Mouse (Mus musculus) macrophage (primary cell): ENCODE data around the gene Irs1. TPM values are rescaled to one million over a fixed set of nuclear protein-coding genes. Genes with fewer than 3 reads are reported as not detected.

Experiments
- H3K27ac ChIP-seq: fragments of 350-480 bp; formaldehyde crosslinking; 2 replicates; pipeline ENCODE4 v1.9.0; 2021
- H3K36me3 ChIP-seq: fragments of 350-480 bp; formaldehyde crosslinking; 2 replicates; pipeline ENCODE4 v1.9.0; 2021; ENCODE audit errors: inconsistent target
- H3K4me3 ChIP-seq: fragments of 350-480 bp; formaldehyde crosslinking; 2 replicates; pipeline ENCODE4 v1.9.0; 2021; ENCODE audit errors: inconsistent target
- H3K79me2 ChIP-seq: fragments of 350-480 bp; formaldehyde crosslinking; 2 replicates; pipeline ENCODE4 v1.9.0; 2021; ENCODE audit errors: inconsistent target
- WGBS: methylation state at CpG from one replicate; pipeline ENCODE4 v1.1.7; 2026; ENCODE audit warnings: inconsistent platforms; ENCODE audit not compliant: missing documents; 5-methylcytosine and 5-hydroxymethylcytosine counted together
- polyA plus RNA-seq: library from polyadenylated mRNA; stranded (reverse); fragments of 250-400 nt; gene quantifications from 3 replicates; pipeline ENCODE4 v1.2.4, GENCODE M21; 2018; ENCODE audit warnings: inconsistent platforms

Irs1 gene
- polyA plus RNA-seq, 1 experiment from 2014 or later, result not detected

DNA sequence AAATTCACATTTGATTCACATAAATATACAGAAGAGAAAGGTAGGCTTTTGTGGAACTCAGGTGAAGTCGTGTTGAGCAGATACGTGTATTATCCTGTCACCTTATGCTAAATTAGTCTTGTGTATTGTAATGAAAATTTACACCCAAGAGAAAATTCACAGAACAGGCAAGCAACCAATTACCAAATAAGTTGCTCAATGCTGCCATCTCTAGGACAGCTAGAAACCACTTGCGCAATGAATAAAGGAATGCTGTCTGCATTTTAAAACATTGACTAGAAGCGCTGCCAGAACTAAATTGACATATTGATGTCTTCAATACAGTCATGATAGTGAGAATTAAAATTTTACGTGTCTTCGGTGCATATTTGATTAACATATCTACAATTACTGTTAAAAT, 2.9 kb upstream of the Irs1 start:
- Histone ChIP-seq H3K4me3 (no peak overlapping the region), H3K27ac (no peak overlapping the region), H3K36me3 (no peaks in the 10 kb centered on the region), H3K79me2 (no peaks in the 10 kb centered on the region)
- WGBS, result 15% methylated on average over 6 of the region's 6 CpGs

GRCm38 (mm10) chr1:82292771-82293170, 1.6 kb upstream of the Irs1 start:
- no peak overlapping the region for H3K27ac ChIP-seq
- H3K79me2 ChIP-seq, result no peaks in the 10 kb centered on the region
- WGBS, result 6% methylated on average over 13 of the region's 13 CpGs
- H3K4me3 ChIP-seq, result no peak overlapping the region
- H3K36me3 ChIP-seq, result no peaks in the 10 kb centered on the region

GRCm38 (mm10) chr1:82291930-82292712, 905 bp upstream of the Irs1 start:
- H3K4me3 ChIP-seq, result no peak overlapping the region

DNA sequence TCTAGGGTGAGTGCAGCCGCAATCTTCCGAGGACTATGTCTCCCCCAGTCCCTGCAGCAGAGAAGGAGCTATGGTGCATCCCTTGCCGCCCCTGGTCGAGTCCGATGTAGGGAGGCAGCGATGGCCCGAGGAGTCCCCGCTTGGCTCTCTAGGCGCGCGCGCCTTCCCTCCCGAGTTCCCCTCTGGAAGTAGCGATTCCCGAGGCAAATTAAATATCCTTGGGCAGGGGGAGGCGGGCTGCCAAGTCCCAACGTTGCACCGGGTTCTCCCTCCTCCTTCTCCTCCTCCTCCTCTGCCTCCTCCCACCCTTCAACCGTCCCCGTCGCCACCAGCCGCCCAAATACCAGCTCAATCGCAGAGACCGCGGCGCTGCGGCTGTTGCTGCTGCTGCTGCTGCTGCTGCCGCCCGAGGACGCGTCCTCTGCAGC, 479 bp downstream of the Irs1 start:
- H3K79me2 ChIP-seq, result no peaks in the 10 kb centered on the region
- H3K27ac ChIP-seq, result no peak overlapping the region
- no peaks in the 10 kb centered on the region for H3K36me3 ChIP-seq
- H3K4me3 ChIP-seq, result no peak overlapping the region
- 3% methylated on average over 29 of the region's 31 CpGs for WGBS

More at GRCm38 (mm10) chr1:82291930-82292712, 905 bp upstream of the Irs1 start:
- H3K79me2 ChIP-seq, result no peaks in the 10 kb centered on the region
- 7% methylated on average over 22 of the region's 23 CpGs for WGBS
- H3K36me3 ChIP-seq, result no peaks in the 10 kb centered on the region
- no peak overlapping the region for H3K27ac ChIP-seq

DNA sequence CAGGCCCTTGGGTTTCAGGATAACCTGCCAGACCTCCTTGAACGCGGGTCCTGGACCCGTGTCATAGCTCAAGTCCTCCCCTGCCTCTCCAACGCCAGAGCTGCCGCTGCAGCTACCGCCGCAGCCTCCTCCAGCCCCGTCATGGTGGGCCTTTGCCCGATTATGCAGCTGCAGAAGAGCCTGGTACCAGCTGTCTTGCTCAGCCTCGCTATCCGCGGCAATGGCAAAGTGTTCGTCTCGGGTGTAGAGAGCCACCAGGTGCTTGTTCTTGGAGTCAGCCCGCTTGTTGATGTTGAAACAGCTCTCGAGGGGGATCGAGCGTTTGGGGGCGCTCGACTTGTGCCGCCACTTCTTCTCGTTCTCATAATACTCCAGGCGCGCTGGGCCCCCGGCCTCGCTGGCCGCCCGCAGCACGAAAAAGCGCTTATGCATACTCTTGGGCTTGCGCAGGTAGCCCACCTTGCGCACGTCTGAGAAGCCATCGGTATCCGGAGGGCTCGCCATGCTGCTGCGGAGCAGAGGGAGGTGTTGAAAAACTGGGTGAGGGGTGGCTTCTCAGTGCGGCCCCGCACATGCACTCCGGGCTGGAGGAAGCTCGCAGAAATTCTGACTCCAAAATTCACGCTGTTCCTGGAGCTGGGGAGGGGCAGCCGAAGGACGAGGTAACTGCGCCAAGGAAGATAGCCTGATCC, 1.1 kb downstream of the Irs1 start:
- WGBS, result 5% methylated on average over 45 of the region's 45 CpGs
- H3K36me3 ChIP-seq, result no peaks in the 10 kb centered on the region
- no peak overlapping the region for H3K4me3 ChIP-seq
- H3K79me2 ChIP-seq, result no peaks in the 10 kb centered on the region
- no peak overlapping the region for H3K27ac ChIP-seq

DNA sequence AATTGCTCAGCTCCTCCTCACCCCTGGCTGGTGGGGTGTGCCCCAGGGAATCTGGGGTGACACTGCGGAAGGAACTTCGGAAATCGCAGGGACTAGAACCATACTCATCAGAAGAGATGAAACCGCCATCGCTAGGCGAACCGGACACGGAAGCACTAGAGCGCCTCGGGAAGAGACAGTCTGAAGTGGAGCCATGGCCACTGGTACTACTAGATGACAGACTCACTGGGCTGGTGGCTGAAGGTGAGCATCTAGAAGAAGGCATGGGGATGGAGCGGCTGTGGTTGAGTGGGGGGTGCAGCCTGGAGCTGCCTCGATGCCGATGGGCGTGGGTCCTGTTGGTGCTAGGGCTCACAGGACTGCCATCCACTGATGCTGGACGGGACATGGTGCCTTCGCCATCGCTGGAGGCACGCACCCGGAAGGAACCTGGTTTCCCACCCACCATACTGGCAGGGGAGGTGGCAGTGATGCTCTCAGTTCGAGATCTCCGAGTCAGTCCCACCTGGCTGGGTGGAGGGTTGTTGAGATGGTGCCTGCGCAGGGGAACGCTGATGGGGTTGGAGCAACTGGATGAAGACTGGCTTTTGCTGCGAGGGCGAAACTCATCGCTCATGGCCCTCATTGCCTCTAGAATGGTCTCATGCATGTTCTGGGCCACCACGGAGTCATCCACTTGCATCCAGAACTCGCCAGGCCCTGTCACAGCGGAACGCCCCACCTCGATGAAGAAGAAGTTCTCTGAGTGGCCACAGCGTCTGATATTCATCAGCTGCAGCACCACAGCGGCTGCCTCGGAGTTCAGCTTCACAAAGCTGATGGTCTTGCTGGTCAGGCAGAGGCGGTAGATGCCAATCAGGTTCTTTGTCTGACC, 1.9 kb downstream of the Irs1 start:
- Histone ChIP-seq H3K79me2 (no peaks in the 10 kb centered on the region), H3K4me3 (no peak overlapping the region), H3K27ac (no peak overlapping the region), H3K36me3 (no peaks in the 10 kb centered on the region)
- 75% methylated on average over 35 of the region's 35 CpGs for WGBS

DNA sequence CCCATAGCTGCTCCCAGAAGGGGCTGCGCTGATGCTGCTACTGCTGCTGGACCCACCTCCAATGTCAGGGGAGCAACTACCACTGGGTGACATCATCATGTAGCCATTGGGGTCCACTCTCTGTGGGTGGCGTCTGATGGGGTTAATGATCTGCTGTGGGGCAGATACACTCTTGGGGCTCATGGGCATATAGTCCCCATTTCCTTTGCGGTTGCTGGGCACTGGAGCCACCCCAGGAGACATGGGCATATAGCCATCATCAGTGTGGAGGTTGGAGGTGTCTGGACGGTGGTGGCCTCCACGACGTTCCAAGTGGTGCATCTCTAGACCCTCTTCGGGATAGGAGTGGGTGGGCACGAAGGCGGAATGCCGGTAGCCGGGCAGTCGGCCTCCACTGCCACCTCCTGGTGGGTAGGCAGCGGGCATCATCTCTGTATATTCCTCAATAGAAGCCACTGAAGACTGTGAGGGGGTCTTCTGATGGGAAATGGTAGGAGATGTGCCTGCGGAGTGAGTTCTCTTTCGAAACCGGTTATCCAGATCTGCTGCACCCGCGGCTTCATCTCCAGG, 2.7 kb downstream of the Irs1 start:
- Histone ChIP-seq H3K79me2 (no peaks in the 10 kb centered on the region), H3K36me3 (no peaks in the 10 kb centered on the region), H3K4me3 (no peak overlapping the region), H3K27ac (no peak overlapping the region)
- 90% methylated on average over 18 of the region's 18 CpGs for WGBS

GRCm38 (mm10) chr1:82287776-82288325, 3.4 kb downstream of the Irs1 start:
- Histone ChIP-seq H3K4me3 (no peak overlapping the region), H3K36me3 (no peaks in the 10 kb centered on the region), H3K27ac (no peak overlapping the region), H3K79me2 (no peaks in the 10 kb centered on the region)
- WGBS, result 93% methylated on average over 14 of the region's 16 CpGs

DNA sequence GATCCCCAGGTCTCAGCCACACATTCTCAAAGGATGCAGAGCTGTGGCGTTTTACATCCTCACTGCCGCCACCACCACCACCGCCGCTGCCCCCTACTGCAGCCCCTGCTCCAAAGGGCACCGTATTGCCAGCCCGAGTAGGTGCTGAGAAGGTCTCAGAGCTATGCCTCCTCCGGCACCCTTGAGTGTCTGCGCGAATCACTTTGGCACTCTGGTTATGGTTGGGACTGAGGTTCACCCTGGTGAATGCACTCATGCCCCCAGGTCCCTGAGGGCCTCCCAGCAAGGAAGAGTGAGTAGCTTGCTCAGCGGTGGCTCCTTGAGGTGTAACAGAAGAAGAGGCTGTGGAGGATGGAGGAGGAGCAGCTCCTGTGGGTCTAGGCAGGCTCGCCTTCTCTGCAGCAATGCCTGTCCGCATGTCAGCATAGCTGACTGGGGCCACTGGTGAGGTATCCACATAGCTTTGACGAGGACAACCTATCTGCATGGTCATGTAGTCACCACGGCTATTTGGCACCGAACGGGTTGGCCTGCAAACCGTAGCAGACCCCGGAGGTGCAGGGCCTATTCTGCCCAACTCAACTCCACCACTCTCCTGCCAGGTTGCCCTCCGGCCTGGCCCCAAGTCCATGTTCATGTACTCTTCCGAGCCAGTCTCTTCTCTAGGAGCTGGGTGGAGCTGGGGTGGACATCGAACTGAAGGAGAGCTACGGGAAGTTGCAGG, 4.0 kb downstream of the Irs1 start:
- H3K4me3 ChIP-seq, result no peak overlapping the region
- H3K27ac ChIP-seq, result no peak overlapping the region
- H3K36me3 ChIP-seq, result no peaks in the 10 kb centered on the region
- 74% methylated on average over 22 of the region's 22 CpGs for WGBS
- no peaks in the 10 kb centered on the region for H3K79me2 ChIP-seq

DNA sequence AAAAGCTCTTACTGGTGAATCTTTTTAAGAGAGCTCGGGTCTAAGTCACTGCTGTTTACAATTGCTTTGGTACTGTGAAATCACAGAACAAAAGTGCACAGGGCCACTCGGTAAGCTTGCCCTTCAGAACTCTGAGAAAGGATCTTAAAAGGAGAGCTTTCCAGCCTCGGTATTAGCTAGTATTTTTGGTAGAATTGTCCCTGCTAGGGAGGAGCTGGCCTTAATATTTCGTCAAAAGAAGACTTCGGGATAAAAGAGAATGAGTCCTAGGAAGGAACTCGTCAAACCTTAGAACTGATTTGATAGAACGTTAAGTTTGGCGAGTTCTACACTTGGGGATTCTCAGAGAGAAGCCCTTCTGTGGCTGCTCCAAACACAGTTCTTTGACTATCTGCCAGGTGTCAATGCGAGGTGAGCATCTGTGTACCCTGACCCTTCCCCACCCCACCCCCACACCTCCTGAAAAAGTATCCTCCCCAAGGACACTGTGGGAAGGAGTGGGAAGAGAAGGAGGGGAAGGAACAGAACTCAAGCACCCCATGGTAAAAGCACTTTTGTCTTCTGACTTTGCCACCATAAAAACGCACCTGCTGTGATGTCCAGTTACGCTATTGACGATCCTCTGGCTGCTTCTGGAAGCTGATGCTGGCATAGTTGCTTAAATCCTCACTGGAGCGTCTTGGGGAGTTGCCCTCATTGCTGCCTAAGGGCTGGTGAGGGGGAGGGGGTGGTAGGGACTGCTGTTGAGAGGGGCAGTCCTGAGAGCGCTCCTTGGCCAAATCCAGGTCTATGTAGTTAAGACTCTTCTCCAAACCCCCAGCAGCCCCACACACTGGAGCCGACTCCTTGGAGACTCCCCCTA, 4.8 kb downstream of the Irs1 start:
- 54% methylated on average over 15 of the region's 15 CpGs for WGBS
- Histone ChIP-seq H3K27ac (no peak overlapping the region), H3K4me3 (no peak overlapping the region), H3K36me3 (no peaks in the 10 kb centered on the region), H3K79me2 (no peaks in the 10 kb centered on the region)

- Histone ChIP-seq H3K27ac (no peak overlapping the region), H3K79me2 (no peaks in the 10 kb centered on the region), H3K36me3 (no peaks in the 10 kb centered on the region), H3K4me3 (no peak overlapping the region)
- WGBS, result 64% methylated on average over 5 of the region's 5 CpGs
These were observed 5.6 kb downstream of the Irs1 start for GRCm38 (mm10) chr1:82285461-82286189.

DNA sequence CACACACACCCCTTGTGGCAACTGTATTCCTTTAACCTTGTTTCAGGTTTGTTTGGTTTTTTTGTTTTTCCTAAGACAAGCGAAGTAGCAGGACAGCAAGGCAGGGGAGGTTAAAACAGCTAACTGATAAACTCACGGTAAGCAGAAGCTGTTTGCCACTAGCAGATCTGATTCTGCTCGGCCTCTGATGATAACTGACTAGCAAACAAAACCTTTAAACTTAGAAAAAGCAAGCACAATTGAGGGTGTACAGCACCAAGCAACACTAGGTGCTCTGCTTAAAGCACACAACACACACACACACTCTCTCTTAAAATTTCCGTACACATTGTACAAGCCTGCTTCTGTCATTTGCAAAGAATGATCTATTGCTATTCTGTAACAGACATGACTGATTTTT, 6.8 kb downstream of the Irs1 start:
- H3K79me2 ChIP-seq, result no peaks in the 10 kb centered on the region
- H3K36me3 ChIP-seq, result no peaks in the 10 kb centered on the region
- H3K27ac ChIP-seq, result no peak overlapping the region
- no peak overlapping the region for H3K4me3 ChIP-seq
- WGBS, result 76% methylated on average over 4 of the region's 4 CpGs
